Mouse (Mus musculus) liver (tissue): ENCODE data around the gene Aloxe3.

ENCODE experiments used
- DNase-seq: peaks from one replicate; pipeline ENCODE4 v3.0.0-alpha.2; 2020; ENCODE audit warnings: mixed read lengths

Aloxe3 gene

DNA sequence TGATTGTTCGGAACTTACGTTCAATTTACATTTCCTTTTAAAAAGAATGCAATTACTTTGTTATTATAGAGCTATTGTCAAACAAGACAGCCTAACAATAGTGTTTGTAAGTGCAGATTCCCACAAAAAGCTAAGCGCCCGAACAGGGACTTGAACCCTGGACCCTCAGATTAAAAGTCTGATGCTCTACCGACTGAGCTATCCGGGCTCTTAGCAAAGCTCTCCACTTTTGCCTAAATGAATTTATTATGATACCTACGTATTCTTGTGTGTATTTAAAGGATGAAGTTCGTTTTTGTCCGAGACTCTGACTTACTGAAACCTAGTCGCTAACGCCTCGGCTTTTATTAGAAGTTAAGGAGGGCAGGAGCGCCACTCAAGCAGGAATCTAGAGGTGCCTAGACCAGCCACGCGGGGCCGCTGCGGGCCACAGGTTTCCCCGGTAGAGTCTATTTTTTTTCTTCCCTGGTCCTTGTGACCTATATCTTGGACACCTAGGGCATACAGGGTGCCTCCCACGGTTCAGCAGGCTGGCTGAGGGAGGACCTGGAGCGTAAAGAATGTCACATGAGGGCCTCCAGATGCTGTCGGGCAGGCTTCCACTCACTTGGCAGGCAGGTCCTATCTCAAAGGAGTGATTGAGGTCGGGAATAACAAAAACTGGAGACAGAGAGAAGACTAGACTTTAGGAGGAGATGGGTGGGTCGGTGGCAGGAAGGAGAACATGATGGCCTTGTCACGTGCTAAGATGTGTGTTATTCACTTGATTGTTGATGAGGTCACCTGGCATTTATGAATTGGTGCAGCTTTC, 450 bp upstream of the Aloxe3 start:
- DNase-seq: peak; percentile 85

DNA sequence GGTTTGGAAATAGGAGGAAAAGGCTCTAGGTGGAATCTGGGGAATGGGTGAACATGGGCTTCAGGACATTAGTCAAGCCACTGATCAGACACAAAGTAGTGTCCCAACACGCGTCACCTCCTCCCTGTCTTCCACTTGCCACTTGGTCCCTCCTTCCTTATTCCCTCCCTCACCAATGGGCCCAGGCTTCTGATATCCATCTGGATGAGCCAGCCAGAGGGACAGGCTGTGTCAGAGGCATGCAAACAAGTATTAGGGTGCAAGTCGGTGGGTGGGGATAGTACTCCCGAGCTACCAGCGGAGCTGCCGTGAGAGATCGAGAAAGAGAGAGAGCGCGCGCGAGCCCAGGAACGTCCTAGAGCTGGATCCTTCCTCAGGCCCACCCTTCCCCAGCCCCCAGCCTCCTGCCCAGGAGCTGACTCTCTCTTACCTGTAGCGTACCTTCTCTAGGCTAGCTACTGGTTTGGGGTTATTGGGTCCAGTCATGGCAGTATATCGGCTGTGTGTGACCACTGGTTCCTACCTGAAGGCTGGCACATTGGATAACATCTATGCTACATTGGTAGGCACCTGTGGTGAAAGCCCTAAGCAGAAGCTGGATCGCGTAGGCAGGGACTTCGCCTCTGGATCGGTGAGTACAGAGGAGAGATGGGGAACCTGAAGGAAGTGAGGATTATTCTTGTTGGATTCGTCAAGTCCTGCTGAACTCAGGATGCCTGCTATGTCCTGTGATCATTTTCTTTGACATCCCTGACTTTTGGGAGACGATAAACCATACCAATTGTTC, 416 bp downstream of the Aloxe3 start:
- peak; percentile 26 for DNase-seq

DNA sequence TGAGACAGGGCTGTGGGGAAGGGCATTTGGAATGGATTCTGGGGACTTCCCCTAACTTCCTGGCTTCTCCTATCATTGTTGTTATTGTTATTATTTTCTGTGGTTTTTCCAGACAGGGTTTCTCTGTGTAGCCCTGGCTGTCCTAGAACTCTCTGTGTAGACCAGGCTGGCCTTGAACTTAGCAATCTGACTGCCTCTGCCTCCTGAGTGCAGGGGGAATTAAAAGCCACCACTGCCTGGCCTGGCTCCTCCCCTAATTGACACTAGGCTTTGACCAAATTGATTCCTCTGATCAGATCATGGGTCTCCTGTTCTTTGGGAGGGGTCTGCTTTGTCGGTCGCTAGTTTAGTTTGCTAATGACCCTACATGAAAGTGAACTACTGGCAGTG, 1.0 kb downstream of the Aloxe3 start:
- no peak for DNase-seq

DNA sequence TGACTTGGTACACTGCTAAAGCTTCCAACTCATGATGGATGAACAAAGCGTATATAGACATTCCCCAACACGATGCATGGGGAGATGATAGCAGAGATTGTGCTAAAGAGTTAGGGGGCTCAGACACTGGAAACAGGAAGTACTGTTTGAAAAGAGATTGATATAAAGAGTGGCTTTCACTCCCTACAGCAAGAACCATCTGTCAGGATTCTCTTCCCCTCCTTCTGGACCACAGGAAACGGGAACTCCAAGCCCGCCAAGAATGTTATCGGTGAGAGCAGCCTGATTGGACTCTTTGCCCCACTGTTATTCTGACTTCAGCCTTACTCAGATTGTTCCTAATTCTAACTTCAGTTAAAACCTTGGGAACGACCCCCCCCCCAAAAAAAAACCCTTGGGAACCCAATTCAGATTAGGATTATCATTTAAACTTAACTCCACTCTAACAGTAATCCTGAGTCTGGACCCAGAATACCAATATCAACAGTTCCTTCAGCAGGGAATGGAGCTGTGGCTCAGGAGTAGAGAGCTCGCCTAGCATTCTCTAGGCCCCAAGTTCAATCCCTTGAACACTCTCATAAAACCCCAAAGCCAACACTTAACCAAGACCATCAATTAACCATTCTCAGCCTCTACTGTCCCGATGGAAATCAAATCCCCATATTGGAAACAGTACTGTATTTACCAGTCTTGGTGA, 2.9 kb downstream of the Aloxe3 start:
- no peak for DNase-seq

DNA sequence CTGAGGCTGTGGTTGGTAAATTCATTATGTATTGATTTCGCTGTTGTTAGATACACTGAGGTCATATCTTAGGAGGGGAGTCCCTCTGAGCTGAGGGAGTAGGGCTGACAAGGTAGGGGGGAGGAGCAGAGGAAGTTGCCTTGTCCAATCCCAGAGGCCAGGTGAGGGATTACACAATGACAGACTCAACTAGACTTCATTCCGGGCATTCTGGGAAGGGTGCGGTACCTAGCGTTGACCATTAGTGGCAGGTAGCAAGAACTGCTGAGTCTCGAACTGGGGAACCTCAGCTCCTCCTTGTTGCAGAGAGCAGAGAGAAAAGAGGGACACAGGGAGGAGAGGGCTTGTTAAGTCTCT, 7.8 kb downstream of the Aloxe3 start:
- no peak for DNase-seq

DNA sequence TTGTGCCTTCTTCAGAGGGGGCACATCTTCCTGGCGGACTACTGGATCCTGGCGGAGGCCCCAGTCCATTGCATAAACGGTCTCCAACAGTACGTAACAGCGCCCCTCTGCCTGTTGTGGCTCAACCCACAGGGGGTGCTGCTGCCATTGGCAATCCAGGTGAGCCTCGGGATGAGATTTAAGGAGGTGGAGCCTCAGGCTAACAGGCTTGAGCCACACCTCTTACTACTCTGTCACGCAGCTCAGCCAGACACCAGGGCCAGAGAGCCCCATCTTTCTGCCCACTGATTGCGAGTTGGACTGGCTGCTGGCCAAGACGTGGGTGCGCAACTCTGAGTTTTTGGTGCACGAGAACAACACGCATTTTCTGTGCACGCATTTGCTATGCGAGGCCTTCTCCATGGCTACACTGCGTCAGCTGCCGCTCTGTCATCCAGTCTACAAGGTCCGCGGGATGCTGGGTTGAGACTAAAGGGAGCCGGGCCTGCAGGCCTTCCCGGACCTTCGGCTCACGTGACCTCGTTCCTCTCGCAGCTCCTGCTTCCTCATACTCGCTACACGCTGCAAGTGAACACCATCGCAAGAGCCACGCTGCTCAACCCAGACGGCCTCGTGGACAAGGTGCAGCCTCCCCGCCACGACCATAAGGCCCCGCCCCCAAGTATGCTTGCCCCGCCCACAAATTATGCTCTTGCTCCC, 8.4 kb downstream of the Aloxe3 start:
- peak; percentile 63 for DNase-seq

DNA sequence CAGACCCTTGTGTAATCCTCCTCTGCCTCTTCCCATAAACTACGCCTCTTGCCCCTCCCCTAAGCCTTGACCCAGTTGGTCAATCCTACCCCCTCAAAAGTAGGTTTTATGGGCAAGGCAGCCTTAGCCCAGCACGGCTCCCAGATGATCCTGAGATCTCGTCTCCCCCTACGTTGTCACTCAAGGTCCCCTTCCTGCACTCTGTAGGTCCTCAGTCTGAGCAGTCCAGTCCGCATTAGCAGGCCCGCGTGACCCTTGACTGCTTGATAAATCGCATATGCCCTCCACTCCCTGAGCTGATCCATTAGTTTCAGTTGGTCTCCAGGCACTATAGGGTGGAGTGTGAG, 8.9 kb downstream of the Aloxe3 start:
- DNase-seq: no peak

DNA sequence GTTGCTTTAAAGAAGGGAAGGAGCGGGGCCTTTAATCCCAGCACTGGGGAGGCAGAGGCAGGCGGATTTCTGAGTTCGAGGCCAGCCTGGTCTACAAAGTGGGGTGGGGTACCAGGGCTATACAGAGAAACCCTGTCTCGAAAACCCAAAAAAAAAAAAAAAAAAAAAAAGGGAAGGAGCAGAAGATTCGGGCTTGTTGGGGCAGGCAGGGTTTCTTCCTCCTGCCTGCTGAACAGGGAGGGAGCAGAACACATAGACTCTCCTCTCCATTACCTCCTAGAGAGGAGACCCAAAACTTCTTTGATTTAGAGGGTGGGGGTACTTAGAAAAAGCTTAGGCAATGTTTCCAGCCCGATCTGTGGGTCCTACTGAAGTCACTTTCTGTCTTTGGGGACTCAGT, 9.7 kb downstream of the Aloxe3 start:
- DNase-seq: no peak

DNA sequence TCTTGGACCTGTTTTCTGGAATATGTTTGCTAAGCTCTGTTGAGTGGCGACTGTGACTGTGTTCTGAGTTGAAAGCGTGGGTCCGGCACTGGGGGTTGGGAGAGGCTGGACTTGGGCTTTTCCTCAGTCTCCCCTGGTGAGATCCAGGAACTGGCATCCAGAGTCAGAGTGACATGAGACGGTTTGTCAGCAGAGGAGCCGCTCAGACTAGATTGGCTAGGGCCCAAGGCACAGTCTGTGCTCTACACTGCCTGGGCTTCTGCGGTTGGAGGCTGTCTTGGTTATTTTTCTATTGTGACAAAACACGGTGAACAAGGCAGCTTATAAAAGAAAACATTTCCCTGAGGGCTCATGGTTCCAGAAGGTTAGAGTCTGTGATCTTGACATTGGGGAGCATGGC, 21.9 kb downstream of the Aloxe3 start:
- DNase-seq: no peak

DNA sequence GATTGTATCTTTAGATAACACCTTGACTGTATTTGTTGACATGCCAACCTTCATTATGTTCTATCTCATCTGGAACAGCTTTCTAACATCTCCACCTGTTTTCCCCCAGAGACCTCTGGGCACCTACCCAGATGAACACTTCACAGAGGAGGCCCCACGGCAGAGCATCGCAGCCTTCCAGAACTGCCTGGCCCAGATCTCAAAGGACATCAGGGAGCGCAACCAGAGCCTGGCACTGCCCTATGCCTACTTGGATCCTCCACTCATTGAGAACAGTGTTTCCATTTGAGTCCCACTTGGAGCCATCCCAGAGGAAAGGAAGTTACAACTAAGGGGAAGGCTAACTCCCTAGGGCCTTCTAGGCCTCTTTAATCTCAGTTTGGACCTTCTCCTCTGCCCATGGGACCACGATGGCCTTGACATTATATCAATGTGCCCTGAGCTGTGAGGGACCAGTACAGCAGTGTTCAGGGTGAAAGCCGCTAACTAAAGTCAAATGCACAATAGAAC, 22.8 kb downstream of the Aloxe3 start:
- DNase-seq: no peak

DNA sequence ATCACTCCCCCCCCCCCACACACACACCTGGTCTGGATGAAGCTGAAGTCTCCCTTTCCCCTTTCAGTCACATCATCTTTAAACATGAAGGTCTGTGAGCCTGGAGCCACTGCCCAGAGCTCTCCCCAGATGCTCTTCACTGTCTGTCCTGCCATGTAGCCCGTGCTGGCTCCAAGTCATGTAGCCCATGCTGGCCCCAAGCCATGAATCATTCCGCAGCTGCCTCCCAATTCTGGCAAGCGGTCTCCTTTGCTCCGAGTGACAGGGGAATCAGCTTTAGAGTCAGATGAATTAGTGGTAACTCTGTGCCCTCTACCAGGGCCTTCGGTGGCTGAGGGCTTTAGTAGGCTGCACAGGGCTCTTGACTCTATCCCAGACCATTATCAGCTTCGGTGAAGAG, 24.0 kb downstream of the Aloxe3 start:
- no peak for DNase-seq

DNA sequence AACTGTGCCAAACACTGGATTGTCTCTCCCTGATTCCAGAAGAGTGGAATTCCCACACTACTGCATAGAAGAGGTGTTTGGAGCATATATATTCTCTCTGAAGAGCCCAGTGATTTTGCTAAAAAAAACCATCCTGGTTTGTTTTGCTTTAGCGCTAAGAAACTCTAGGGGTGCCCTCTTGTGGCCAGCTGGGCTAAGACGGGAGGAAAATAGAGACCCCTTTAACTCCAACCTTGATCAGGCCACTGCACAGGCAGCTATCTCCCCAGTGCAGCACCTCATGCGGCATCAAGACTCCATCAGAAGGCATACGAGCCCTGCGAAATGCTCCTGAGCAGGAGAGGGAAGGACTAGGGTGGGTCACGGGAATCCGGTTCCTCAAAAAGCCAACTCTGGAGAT, 24.7 kb downstream of the Aloxe3 start:
- peak; percentile 62 for DNase-seq

DNA sequence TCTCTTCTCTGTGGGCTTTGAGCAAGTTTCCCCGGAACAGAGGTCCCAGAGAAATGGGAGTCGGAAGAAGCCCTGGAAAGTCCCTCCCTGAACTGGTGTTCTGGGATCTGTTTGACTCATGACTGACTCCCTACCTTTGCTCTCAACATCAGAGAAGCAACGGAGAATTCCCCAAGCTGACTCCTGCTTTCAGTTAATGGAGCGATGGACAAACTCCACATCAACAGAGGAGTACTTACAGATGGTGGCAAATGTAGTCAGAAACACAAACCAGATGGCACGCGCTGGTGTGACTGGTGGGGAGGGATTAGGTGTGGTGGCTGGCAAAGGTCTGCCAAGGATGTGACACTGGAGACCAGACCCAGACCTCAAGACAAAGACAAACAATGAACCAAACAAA, 25.3 kb downstream of the Aloxe3 start:
- no peak for DNase-seq

DNA sequence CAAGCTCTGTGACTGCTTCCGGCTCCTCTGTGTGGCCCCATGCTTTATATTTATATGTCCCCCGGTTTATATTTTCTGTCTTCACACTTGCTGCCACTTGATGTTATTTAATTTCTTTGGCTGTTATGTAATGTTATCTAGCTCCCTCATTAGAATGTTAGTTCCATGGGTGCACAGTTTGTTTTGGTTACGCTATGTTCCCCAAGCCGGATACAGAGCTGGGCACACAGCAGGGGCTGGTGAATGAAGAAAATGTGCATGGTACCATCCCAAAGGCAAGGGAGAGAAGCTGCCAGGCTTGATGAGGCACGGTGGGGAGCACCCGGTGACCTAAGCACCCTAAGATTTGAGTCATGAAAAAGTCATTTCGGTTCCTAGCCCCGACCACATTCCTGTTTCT, 28.1 kb downstream of the Aloxe3 start:
- DNase-seq: no peak

DNA sequence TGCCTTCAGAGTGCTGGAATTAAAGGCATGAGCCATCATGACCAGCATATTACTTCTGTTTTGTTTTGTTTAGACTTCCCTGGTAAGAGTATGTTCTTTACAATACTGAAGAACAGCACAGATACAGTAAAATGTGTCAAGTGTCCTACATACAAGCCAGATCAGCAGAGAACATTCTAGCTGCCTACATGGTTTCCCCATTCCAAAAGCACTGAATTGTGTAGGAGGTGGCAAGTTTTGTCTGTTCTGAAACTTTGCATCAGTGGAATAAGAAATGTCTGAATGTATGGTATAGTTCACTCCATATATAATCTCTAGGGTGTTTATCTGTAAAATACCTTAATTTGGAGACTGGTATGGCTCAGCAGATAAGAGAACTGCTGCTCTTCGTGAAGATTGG, 29.7 kb downstream of the Aloxe3 start:
- no peak for DNase-seq

DNA sequence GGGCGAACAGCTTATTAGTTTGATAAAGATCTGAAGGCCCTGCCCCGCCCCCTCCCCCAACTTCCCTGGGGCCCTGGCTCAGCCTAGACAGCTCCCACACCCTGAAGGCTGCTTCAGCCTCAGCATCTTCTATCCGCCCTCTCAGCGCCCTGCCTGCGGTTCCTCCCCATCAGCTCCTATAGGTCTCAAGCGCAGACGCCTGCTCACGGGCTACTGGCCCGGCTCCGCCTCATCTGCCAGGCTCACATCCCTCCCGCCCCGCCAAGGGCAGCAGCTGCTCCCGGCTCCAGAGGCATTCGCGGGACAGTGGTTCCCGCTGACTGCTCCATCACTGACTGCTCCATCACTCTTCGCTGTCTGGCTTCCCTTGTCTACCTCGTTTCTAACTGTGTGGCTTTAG, 31.1 kb downstream of the Aloxe3 start, which contains the start of gene Alox12b:
TSS of gene Alox12b (plus strand) at position 190 of the 400 bp plus-strand sequence.
- DNase-seq: peak; percentile 20

DNA sequence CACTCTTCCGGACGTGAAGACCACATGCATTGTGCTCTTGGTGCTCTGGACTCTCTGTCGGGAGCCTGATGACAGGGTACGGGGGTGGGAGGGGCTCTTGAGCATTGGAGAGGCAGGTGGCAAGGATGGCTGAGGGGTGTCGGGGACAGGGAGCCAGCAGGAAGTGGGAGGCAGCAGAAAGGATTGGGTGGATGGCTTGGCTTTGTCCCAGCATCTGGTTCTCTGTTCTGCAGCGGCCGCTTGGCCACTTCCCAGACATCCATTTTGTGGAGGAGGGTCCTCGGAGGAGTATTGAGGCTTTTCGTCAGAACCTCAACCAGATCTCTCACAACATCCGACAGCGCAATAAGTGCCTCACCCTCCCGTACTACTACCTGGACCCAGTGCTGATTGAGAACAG, 43.6 kb downstream of the Aloxe3 start:
- DNase-seq: no peak

DNA sequence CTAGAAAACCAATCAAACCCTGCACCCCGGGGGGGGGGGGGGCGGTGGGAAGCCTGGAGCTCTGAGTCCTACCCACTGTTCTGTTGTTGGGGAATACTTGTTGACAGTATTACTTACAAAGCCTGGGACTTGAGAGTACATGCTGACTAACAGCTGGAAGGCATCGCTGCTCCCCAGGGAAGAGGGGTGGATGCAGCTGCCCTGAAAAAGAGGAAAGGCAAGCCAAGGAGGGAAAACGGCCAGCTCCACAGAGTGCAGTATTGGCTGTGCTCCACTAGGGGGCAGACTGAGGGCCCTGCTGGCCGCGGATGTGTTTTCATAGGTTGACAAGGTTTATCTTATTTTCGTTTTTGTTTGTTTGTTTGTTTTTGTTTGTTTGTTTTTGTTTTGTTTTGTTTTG, 45.9 kb downstream of the Aloxe3 start:
- peak; percentile 38 for DNase-seq

DNA sequence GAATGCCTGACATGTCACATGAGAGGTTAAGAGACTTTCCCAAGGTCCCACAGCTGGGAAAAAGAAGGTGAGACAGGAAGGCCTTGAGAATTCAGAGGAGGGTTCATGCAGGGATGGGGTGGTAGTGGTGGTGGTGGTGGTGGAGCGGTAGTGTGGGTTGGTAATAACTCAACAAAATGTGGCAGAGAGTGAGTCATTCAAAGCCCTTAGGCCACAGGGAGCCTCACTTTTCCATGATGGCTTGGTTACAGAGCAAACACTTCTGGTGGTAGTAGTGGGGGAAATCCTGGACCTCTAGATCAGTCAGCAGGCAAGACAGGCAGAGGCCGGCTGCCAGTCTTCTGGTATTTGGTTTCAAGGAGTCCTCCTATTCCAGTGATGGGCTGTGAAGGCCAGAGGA, 46.9 kb downstream of the Aloxe3 start:
- DNase-seq: no peak

DNA sequence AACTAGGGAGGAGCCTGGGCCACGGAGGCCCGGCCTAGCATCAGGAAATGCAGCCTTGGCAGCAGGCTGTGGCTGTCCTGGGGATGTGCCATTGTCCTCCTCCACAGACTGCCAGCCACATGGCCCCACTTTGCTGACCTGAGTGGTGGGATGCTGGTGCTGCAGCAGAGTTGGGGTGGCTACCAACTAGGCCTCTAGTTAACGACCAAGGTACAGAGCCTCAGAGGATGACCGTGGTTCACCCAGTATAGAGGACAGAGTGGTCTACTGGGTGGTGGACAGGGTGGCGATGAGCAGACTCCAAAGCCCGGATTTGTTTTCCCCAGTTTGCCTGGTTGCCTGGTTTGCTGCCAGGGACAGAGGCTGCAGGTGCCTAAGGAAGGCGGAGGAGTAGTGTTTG, 49.0 kb downstream of the Aloxe3 start:
- no peak for DNase-seq

DNA sequence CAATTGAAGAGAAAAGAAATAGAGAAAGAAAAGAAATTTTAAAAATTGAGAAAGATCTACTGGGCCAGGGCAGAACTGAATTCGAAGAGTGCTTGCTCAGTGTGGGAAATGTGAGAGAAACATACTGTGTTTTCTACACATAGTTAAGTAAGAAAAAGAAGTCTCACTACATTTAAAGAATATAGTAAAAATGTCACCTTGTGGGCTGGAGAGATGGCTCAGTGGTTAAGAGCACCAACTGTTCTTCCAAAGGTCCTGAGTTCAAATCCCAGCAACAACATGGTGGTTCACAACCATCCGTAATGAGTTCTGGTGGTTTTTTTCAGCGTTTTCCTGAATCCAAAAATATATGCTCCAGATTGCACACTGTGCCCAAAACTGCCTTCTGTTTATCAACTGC, 52.8 kb downstream of the Aloxe3 start:
- no peak for DNase-seq

DNA sequence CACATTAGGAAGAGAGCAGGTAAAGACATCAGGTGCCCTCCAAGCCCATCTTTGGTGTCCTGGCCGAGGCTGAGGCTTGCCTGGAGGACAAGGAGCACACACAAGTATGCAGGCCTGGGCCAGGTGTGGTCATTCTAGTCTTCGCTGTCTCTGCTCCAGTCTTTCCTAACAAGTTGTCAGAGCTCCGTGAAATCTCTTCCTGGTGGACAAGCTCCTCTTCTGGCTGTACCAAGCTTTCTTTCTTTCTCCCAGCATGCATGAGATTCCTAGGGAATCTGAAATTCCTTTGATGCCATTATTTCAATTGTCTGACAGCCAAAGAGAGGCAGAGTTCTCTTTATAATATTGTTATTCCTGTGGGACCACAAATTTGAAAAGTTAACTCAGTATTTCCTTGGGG, 53.8 kb downstream of the Aloxe3 start:
- DNase-seq: no peak

DNA sequence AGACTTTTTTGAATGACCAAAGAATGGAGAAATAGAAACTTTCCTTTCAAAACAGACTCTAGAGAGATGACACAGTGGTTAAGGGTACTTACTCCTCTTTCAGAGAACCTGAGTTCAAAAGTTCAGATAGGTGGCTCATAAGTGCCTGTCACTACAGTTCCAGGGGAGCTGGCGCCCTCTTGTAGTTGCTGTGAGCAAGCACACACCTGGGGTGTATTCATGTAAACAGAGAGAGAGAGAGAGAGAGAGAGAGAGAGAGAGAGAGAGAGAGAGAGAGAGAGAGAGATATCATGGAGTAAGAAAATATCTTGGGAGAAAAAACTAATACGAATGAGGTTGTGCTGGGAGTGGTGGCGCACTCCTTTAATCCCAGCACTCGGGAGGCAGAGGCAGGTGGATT, 54.4 kb downstream of the Aloxe3 start:
- DNase-seq: no peak
